Mouse (Mus musculus) urinary bladder, postnatal 36 days (tissue): ENCODE results near the gene Syt1.
A peak's percentile ranks its signal among the peaks of the same experiment; 100 is the strongest.

Experiments used
- DNase-seq, 2 experiments: peaks; one replicate each; pipeline ENCODE4 v3.0.0; 2022; ENCODE audit warnings: low spot score in 2 of 2, mixed read lengths in 1 of 2

Gene Syt1

DNA sequence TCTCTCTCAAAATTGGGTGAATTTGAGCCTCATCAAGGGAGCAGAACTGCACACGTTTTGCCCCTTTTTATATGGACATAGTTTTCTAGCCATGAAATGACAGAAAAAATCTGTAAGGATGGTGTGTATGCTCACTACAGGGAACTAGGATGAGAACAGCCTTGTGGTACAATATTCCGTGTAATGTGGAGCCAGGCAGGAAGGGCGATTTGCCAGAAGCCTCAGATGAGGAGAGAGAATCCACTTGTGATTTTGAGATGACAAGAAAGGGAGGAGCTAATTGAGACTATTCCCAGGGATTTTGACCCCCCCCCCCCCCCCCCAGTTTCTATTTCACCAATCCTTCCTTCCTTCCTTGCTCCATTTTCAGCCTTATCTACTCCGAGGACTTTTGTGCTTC is 431.4 kb downstream of the Syt1 start:
- no peak for DNase-seq

DNA sequence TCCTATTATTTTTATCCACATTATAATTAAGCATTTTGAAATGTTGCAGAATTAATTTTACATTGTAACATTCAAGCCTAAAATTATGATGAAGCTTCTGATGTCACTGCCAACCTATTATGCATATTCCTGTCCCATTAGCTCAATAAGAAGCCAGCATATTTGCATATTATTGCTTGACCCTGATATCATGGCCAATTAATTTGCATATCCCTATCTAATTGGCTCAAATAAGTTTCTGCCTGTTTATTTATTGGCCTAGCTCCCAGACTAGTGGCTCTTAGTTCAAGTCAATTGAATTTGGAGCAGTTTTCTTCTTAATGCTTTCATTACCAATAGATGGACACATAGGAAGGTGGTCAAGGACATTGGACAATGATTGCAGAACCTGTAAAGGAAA is 433.2 kb downstream of the Syt1 start:
- no peak for DNase-seq

DNA sequence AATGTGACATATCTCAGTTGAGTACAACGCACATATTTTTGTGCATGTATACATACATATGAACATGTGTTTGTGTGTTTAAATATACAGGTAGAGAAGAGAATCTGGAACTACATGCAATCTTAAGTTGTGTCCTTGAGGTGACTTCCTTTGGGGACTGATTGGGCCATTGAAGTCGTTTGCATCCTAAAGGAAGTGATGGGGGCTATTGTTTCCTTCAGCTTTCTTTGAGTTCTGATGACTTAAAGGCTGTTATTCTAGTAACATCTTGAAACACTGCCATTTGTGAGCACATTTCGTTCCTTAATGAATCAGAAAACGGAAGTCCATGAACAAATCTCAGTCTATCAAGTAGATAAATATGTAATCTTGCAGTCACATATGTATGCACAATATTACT is 438.0 kb downstream of the Syt1 start:
- DNase-seq, result no peak

DNA sequence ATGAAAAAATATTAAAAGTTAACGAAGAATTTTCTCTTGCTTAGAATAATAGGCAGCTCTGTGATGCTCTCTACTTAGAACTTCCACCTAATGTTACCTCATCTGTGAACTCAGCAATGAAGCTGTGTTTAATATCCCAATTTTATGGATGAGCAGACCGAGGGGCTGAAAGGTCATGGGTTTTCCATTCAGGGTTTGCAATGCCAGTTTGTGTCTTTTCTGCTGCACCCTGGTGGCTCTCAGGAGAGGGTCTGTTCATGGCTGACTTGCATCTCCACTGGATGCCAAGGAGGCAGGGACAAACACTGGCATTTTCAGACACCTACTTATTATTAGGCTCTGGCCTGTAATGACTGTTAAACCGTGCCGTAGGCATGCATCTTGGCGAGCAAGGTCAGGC is 439.7 kb downstream of the Syt1 start:
- DNase-seq, result no peak

DNA sequence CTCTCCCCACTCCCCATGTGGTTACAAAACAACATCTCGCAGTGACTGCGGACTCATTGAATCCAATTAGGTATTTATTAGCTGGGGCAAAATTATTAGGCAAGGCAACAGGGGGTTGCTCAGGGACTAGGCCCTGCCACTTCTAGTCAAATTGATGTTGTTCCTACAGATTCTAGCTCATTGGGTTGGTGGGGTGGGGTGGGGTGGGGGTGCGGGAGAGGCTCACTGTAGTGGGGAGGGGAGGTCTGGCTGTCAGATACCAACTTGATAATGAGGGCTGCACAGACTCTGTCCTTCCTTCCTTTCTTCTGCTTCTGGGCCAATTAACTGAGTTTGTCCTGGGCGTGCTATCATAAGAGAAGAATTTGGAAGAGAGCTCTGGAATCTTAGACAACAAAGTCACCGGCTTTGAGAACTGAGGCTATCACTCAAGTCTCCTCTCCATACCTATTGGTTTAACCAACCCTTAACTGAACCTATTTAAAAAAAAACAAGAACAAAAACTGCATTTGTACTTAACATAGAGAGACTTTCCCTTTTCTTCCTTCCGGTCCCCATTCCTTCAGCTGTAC is 441.1 kb downstream of the Syt1 start:
- DNase-seq, result no peak

DNA sequence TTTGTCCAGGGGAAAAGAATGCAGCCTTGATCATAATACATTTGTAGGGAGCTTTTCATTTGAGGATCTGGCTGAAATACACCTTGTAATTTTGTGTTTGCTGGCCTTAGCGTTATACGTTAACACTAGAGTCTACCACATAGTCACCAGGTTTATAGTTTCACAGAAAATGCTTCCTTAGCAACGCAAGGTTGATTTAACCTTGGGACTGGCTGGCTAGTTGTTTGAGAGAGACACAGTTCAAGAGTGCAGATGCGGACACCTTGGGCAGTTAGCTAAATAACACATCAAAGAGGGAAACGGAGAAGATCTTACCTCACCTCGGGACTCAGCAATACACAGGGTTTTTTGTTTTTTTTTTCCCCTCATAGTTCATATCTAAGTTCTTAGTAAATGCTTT is 441.9 kb downstream of the Syt1 start:
- DNase-seq, result no peak

DNA sequence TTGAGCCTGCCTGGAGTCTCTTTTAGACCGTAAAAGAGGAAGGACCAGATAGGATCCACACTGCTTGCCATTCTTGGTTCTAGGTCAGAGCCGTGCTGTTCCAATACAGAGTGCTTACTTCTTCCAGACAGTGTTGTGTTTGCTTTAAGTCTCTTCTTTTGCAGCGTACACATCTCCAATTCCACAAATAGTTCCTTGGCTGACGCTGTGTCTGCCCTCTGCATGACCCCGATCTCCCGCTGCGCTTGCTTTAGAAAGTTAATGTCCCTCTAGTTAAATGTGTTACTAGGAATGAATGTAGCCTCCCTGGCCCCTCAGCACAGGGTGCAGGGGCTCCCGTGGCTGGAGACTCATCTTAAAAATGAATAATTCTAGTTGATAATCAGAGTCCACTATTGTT is 442.6 kb downstream of the Syt1 start:
- no peak for DNase-seq

DNA sequence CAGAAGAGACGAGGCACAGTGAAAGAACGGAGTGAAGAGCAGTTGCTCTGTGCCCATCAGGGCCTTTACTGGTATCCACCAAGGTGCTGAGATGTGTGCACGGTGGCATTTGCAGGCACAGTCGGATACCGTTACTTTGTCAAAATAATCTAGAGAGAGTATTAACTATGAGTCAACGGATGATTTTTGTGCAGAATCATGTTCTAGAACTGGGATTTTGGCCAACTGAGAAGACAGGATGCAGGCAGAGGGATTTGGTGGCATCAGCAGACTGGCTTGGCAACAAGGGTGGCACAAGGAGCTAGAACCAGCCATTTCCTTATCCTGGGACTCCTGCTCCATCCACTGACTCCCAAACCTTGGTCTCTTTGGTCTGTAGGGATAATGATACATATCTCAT is 443.3 kb downstream of the Syt1 start:
- DNase-seq, result no peak

DNA sequence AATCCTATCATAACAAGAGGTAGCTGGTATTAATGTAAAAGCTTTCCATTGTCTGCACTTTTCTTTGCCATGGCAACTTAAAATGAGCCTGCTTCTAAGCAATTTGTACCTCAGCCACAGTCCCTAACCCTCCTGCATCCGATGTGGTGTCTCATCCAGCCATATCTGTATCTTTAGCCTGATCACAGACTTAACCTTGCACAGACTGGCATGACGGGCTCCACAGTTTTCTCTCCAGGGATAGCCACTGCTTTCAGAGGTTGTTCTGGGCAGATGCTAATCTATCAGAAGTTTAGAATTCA is 451.2 kb downstream of the Syt1 start:
- DNase-seq, result no peak

DNA sequence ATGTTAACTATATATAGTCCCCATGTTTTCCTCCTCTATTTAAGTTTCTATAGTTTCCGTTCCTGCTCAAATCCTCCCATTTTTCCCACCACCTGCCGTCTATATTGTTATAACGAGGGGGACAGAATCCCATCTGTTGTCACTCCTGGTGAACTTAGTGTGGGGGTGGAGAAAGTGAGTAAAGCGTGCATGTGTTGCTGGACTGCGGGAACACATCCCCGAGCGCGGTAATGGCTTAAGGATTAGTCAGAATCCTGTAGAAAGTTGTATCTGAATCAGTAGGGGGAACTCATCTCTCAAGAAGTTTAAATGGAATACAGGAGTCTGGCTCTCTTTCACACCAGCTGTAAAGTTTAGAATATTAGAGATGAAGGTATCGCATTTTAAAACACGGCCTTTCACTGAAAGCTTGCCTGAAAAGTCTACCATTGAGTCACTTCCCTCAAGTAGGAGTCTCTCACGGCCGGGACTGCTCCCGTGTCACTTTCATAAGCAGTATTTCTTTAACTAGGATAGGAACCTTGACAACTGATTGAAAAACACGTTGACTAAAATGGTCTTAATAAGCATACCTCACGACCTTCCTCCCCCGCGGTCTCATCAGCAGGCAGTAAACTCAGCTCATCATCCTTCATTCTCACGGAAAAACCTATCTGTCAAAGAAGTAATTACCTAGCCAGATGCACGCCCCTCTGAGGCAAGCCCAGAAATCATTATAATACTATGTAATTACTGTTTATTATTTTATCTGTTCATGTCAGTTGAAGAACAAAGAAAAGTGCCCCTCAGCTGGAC is 451.8 kb downstream of the Syt1 start:
- no peak for DNase-seq

DNA sequence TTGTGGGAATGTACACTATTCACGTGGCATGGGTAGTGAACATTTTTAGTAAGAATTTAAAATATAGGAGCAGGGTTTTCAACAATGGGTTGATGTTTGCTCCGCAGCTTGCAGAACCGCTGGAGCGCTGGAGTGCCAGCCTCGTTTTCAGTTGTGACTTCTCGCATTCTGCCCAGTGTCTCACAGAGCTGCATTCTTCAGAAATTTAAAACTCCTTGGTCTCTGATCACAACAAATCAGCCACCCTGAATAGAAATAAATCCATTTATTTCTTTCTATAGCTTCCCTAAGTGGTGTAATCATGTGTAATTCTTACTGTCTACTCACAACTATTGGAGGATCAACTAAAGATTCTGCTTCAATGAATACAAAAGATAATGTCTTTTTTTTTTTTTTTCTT is 458.2 kb downstream of the Syt1 start:
- DNase-seq, result no peak

DNA sequence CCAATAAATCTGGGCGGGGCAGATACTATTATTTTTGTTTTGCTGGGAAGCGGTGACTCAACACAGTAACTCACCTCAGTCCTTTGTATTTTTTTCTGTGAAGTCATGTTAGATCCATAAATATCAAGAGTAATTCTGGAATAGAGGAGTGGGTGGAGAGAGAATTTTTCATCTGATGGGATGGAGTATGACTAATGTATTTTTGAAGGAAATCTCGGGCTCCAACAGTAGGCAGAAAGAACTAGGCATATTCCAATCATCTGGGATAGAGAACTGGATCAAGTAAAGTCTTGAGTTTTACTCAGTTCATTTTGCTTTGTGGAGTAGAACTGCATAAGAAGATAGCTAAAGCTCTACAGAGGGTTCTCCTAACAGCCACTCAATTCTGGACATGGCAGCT is 465.1 kb downstream of the Syt1 start:
- no peak for DNase-seq

DNA sequence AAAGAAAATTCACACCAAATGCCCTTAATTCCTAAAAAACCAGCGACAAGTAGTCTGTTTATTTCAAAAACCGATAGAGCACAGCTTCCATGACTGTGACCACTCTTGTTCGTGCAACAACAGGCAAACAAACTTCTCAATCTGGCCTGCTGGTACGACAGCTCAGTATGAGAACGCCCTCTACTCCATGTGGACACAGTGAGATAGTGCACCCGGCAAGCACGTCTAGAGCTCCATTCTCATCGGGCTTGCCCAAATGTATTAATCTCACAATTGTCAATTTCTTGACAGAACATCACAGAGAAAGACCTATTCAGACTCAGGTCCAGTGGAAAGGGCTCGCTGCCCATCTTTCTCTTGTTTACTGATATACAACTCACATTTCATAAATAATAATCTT is 469.2 kb downstream of the Syt1 start:
- no peak for DNase-seq

DNA sequence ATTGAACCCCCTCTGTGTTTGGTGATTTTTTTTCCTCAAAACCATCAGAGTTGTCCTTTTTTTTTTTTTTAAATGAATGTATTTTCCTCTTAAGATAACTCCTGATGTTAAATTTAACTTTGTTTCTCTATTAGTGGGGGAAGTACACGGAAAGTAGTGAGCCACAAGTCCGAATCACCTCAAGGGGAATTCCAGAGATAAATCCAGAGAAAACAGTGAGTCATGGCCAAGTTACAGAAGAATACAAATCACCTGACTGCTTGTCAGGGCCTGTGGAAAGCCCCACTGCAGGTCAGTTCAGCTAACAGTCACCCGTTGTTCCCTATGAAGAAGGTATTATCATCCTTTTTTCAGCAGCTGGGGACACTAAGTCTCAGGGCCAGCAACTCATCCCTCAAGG is 472.2 kb downstream of the Syt1 start:
- DNase-seq, result no peak

DNA sequence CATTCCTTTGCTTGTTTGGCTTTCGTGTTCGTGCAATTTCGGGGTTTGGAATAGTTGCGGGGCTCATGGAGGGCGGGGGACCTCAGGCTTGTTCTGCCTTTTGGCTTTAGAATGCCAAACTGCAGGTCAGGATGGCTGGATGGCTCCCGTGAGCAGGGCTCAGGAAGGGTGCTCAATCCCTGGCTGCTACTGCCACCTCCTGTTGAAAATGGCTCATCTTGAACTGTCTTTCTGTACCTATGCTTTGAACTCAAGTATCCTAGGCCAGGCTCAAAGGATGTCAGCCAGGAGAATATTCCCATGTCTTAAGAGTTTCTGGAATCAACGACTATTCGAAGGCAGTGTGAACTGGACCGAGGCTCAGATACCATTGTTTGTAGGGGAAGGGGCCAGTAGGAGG is 473.1 kb downstream of the Syt1 start:
- DNase-seq, result peak; percentile 48 to 61

DNA sequence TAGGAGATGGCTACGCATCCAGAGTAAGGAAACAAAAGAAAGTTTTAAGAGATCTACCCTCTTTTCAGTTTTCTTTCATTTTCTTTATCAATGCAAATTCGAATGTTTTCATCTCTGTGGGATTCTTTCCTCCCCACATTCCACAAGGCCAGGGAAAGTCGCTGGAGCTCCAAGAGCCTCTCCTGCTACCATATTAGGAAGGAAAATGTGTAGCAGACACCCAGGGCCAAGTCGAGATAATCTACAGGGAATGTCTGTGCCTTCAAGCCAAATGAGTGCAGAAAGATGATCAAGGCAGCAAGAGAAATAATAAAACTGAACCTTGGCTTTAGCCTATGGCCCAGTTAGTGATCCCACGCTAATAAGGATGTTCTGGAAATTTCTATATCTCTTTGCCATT is 474.9 kb downstream of the Syt1 start:
- DNase-seq, result no peak

DNA sequence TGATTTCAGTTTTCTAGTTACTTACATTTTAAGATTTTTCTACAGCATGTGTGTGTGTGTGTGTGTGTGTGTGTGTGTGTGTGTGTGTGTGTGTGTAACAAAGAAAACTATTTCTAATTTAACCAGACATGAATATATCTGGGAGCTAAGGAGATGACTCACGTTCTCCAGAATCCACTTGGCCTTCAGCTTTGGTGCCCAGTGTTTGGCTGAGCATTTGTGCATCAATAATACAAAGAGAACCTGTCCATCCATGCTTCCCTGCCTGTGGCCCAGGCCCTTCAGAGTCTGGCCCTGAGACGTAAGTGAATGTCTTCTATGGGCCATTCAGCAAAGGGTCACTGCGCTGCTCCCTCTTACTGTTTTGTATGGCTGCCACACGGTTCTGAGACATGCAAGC is 476.7 kb downstream of the Syt1 start:
- no peak for DNase-seq

DNA sequence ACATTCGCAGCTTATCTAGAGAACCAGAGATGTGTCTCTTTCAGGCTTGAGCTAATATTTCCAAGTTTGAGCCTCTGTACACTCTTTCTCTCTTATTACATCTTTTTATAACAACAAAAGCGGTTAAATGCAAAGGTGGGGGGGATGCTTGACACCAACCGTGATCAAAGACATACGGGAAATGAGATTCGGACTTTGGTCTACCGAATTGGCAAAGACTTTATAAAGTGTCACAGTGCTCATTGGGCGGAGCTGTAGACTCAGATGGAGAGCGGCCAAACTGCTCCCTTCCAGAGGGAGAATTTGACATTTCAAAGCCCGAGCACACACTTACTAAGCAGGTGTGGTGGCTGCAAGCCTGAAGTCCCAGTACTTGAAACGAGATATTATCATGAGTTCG is 477.9 kb downstream of the Syt1 start:
- no peak for DNase-seq

DNA sequence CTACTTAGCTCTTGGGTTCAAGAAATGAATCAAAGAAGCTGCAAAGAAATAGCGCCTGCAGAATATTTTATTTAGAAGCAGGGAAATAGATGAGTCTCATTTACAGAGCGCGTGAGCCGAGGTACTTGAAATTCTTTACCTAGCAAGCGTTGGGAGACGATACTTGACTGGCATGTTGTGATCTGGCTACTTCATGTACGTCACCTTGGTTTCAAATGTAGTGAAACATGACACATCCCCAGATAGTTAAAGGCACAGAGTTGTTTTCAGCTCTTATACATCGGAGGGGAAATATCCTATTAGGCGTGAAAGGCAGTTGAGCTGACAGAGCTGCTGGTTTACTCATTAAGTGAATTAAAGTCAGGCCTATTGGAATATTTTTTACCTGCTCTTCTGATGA is 478.5 kb downstream of the Syt1 start:
- DNase-seq, result no peak

DNA sequence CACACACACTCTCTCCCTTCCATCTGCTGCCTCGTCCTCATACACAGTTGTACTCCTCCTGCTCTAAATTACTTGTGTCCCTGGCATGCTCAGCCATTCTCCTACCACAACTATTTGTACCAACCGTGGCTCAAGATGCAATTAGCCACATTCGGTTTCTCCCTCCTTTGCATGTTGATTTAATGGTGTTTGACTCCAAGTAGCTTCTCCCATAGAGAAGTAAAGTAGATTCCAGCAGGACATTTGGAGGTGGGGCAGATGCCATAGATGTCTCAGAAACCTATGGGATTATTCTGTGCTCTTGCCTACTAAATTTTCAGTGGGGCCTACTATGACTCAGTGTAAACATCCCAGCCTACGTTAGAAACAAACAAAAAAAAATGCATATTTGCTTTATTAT is 479.1 kb downstream of the Syt1 start:
- no peak for DNase-seq

DNA sequence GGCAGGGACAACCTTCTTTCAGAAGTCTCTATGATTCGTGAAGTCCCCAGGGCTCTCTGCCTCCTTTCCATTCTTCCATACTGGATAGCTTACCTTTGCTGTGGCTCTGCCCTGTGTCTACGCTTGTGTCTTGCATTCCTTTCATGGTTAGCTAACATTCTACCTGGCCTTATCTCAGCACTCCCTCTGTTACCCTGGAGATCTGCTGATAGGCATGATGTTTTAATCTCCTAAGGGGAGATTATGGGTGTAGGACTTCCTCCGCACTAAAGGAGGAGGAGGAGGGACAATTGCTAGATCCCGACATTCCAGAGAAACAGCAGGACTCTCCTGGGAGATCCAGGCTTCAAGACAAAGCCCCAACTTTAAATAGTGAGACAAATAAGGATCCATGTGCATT is 479.7 kb downstream of the Syt1 start:
- no peak for DNase-seq

DNA sequence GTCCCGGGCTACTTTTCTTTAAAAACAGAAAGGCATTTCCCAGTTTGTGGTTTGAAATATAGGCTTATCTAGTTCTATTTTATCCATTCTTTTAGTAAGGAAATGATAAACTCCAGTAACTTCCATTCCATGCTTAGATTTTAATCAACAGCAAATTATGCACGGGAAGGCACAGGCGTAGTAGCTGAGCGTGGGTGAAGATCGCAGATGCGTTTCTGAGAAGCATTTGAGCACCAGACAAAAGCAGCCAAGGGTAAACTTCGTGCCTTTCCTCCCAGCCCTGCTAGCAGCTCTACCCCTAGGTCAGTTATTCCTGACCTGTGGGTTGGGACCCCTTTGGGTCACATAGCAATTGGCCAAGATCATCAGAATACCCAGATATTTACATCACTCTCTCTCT is 482.4 kb downstream of the Syt1 start:
- DNase-seq, result no peak

DNA sequence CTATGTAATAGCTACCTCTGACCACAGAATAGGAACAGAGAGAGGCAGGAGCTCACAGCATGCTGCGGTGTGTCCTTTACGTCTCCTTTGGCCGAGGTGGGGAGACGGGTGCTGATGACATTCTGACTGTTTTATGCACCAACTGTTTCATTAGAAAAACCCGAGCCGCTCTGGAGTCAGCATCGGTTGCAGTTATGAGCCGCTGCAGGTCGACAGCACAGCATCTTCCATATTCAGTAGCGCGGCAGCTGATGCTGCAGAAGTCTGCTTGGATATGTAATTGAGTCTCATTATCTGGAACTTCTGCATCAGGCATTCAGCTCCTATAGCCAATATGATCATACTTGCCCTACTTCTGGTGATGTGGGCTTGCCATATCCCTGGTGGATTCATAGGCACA is 485.3 kb downstream of the Syt1 start:
- no peak for DNase-seq
